Mouse (Mus musculus) cerebellum, postnatal 4 days (tissue): ENCODE data around the gene Slain2.
"Not testable (repeated sequence)": the region's sequence is repeated elsewhere in the genome, so short reads cannot be mapped to it uniquely, and the experiment has no call there.

ENCODE experiments used
- DNase-seq, 2 experiments: peaks; one replicate each; pipeline ENCODE4 v3.0.0; 2022; ENCODE audit warnings: low spot score in 2 of 2, mixed read lengths in 1 of 2

Gene Slain2

DNA sequence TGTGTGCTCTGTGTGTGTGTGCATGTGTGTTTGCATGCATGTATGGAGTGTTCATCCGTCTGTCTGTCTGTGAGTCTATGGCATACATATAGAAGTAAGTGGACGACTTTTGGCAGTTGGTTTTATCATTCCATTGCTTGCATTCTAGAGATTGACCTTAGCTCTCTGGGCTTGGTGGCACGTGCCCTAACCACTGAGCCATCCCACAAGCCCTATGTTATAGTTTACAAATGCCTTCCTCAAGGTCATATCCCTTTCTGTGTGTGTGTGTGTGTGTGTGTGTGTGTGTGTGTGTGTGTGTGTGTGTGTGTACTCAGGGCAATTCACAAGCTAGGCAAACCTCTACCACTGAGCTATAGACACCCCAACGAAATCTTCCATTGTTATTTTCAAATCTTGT, 12.2 kb upstream of the Slain2 start:
- DNase-seq = no peak

DNA sequence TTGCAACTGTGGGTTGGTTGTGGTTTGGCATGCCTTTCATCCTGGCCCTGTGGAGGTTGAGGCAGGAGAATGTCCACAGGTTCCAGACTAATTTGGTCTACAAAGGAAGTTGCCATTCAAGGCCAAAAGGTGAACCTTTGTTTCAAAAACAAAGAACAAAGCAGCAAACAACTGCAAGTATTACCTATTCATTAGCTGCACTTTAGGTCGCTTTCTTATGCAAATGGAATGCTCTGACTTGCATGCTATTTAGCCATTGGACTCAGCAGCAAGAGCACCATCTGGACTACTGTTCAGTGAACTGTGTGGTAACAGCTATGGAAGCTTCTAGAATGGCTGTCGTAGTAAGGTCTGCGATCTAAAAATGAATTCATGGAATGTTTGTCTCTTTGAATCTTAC, 11.8 kb upstream of the Slain2 start:
- DNase-seq = no peak

DNA sequence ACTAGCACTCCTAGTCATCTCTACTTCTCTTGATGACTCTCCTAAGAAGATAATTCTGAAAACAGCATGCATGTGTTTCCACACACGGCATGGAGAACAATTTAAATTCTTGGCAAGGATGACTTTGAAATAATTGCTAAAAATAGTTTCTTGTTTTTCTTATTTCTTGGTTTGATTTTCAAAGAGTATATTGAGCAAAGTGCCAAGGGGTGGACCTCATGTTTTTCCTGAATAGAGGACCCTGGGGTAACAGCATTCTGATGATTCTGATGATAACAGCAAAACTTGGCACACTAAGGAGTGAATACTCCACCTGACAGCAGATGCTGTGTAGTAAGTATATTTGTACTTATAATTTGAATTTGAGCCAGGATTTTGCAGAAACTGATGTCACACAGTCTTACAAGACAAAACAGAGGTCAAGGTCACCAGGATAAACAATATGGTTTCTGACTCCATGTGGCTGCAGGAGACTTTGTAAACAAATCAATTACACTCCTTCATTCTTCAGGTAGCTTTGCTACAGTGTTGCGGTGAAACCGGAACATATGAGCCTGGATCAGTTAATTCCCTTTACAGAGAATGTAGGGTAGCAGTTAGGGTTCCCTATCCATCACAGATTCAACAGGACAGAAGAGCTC, 11.1 kb upstream of the Slain2 start:
- no peak for DNase-seq

DNA sequence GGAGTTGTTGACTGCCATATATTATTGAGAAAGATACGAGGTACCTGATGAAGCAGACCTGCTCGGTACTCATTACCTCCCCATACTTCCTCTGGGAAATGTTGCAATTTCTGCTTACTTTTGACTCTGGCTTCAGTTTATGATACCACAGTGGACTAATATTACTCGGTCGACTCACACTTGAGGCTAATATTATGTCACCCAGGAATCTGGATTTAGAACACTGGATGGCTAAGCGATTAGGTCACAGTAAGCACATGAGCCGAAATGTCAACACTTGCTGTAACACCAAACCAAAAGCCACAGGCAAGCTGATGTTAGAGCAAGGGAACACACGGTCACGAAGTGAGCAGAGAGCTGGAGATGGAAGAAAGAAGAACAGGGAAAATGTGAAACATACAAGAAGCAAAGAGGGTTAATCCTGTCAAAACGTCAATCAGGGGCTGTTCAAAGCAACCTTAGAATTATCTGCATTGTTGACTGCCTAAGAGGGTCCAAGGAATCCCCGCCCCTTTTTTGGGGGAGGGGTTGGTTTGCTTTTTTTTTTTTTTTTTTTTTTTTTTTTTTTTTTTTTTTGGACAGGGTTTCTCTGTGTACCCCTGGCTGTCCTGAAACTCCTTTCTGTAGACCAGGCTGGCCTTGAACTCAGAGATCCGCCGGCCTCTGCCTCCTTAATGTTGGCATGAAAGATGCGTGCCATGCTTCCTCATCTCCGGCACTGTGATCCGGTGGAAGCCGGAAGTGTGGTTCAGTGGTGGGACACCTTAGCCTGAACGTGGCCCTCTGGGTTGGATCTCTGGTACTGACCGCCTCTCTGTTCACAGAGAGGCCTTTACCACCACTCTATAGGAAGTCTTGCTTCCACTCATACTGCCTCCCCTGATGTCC, 9.0 kb upstream of the Slain2 start:
- DNase-seq = no peak

DNA sequence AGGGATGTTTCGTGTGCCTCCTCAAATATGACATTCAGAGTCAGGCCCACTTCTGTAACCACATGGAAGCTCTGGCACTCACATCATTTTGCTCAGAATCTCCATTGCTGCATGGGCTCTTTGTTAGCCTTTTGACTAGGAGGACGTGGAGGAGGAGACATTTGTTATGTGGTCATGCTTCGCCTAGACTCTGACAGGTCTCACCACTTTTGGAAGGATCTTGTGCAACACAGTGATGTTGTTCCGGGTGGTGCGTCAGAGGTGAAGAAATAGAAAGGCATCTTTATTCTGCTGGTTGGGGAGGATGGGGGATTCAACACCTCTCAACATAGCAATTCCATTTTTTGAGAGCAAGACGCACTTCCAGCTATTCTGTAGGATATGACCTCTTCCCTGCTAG, 6.7 kb upstream of the Slain2 start:
- no peak for DNase-seq

DNA sequence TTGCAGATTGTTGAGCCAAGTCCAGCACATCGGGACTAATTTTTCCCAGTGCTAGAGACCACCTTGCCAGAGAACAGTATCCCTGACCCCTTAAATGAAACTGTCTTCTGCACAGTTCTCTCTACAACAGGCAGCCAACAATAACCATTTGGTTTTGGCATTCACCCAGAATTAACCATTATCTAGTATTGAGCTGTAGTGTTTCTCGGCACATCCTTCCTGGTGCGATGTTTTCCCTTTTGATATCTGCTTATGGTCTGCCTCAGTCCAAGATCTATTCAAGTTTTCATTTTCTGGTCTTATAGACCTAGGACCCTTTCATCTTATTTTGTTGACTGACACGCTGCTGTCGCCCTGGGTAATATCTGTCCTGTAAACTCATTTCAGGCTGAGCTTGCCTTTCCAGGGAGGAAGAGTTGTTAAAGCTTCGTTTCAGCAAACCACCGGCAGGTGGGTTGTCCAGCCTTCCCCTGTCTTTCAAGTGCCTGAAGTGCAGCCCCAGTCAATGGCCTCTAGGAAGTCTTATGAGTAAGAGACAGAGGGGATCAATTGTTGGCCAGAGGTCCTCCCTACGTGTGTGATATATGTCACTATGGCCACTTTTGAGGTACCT, 5.7 kb upstream of the Slain2 start:
- DNase-seq = no peak

DNA sequence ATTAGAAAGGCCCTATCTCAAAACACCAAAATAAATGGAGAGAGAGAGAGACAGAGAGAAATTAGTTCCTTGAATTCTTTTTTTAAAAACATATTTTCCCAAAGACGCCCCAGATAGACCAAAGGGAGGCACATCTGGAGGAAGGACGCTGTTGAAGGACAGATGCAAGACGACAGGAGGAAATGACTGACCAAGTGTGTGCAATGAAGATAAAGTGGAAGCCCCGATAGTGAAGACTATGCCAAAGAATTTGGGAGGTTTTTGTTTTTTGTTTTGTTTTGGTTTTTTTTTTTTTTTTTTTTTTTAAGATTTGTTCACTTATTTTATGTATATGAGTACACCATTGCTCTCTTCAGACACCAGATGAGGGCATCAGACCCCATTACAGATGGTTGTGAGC, 4.7 kb upstream of the Slain2 start:
- DNase-seq = no peak

DNA sequence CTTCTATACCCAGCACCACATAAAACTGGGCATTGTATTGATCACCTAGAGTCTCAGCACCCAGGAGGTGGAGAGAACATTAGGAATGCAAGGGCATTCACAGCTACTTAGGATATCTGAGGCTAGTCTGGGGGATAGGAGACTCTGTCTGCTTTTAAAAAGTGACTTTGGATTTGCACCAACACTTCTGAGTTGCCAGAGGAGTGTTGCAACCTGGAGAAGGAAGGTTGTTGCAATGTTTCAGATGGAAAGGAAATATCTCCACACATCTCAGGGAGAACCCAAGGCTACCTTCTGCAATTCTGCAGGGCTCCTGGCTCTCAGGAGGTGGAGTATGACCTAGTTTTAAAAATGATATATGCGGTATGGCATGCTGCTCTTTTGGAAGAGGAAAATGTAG, 3.7 kb upstream of the Slain2 start:
- no peak for DNase-seq

DNA sequence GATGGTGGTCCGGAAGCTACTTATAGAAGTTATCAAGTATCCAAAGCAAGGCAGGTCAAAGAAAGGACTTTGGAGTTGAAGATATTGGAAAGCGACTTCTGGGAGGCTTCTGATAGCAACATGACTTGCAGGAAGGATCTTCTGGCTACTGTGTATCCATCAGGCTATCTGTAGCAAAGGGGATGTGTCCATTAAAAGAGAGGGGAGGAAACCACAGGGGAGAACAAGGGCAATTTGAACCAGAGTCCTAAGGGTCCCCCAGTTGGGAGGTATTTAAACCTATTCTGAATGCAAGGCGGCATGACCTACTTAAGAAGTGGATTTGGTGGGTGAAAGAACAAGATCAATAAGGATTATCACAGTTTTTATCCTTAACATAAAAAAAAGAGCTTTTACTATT, 2.8 kb upstream of the Slain2 start:
- DNase-seq = no peak

DNA sequence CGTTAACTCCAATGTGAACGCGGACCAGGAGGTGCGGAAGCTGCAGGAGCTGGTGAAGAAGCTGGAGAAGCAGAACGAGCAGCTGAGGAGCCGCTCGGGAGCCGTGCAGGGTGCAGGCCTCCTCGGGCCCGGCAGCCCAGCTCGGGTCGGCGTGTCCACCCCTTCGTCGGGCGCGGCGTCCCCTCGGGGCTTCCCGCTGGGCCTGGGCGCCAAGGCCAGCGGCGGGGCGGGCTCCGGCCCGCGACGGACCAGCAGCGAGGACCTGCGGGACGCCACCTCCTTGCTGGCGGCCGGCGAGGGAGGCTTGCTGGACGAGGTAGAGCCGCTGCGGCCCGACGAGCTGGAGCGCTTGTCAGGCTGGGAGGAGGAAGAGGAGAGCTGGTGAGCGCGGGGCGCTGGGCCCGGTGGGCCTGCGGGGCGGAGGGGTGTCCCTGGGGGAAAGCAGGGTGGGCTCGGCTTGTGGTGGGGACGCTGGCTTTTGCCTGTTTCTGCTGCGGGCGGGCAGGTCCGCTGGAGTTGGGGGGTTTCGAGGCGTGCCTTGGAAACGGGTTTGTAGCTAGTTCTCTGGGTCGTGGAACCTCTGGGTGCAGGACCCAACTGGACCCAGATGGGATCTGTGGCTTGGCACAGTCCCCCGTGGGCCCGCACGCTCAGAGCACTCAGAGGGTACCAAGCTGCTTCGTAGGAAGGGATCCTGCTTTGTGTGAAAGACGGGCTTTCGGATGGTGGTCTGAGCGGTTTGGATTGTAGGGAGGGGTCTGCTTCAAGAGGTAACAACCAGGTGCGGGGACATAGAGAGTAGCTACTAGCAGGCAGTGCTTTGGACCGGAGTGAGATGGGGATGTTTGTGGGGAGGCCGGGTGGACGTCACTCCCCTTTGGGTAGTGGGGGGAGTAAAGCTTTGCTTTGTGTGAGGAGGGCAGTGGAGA, 793 bp downstream of the Slain2 start:
- DNase-seq = peak in 1 of 2 experiments; percentile 30

DNA sequence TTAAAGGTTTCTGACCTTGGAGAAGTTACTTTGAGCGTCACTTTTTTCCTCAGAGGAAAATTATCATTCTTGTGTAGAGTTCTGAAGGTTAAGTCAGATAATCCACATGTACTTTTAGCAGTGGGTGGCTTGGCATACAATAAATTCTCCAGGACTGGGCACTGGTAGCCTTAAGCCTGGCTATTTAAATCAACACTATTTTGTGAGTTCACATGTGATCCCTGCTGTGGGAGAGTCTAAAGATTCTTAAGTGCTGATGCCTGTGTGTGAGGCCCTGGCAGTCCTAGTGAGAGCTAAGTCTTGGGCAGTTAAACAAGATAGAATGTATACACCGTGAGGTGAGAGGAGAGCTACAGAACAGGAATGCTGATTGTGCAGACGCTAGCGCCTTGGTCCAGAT, 1.9 kb downstream of the Slain2 start:
- DNase-seq = no peak

DNA sequence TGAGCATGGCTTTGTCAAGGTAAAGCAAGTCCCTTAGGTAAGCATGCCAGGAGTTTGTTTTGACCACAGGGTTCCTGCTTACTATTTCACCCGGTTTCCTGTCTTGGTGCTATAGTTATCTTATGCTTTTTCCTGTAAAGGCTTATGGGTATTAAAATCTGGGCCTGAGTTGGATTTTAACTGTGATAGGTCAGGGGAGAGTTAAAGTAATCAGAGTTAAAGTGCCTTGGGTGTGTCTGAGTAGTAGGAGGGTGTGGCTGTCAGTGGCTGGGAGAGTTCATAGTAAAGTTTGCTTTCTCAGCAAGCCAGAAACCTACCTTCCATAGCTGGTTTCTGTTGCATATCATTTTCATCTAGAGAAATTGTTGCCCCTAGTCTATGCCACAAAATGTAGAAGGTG, 2.7 kb downstream of the Slain2 start:
- no peak for DNase-seq

DNA sequence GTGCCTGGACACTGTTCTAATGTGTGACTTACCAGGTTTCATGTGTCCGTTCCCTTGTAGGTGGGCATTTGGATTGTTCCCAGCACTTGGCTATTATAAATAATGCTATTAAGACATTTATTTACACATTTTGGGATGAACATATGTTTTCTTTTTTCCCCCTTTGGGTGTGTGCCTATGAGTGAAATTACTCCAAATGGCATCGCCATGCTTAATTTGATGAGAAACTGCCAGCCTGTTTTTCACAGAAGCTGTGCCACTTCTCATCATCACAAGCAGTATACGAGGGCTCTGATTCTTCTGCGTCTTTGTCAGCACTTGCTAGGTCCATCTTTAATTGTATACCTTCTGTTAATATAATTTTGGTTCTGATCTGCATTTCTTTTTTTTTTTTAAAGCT, 6.3 kb downstream of the Slain2 start:
- no peak for DNase-seq

DNA sequence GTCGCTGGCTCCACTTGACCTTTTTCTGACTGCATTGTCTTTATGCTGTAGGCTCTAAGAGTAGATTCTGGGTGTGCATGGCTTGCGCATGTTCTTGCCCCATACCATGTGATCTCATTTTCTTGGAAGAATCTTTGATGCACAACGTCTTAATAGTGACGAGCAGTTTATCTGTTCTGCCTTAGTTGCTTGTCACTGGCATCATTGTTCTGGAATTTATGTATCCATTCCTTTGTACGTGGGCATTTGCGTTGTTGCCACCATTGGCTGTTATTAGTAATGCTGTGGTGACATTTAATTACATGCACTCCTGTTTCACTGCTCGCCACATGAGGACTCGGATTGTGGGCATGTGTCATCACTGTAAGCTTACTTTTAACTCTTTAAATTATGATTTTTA, 7.1 kb downstream of the Slain2 start:
- no peak for DNase-seq

DNA sequence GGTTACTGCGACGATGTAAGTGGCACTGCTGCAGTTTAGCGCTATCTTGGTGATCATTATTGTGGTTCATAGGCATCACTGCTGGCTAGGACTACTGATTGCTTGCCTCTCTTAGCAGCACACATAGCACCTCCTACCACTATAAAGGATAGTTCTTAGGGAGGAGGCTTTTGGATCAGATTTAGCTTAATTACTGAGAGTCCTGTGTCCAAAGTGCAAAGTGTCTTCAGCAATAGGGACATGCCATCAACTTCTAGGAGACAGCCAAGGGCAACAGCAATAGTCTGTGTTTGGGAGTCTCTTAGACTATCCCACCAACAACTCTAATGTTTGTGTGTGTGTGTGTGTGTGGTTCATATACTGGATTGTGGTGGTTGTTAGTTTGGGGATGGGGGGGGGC, 8.7 kb downstream of the Slain2 start:
- no peak for DNase-seq

DNA sequence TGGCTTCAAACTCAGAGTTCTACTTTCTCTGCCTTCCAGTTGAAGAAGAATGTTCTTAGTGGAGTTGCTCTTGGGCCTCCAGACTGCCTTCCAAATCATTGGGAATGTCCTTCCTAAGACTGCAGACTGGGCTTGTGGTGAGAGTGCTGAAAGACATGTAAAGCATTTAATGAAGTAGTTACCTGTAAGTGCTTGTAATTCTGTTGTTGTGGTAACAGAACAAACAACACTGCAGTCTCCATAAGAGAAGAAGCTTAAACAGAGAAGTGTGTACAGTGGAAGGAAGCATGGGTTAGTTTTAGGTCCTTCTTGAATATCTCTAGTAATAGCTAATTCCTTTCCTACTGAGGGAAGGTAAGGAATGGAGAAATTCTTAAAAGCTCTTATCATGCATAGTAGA, 13.0 kb downstream of the Slain2 start:
- no peak for DNase-seq

DNA sequence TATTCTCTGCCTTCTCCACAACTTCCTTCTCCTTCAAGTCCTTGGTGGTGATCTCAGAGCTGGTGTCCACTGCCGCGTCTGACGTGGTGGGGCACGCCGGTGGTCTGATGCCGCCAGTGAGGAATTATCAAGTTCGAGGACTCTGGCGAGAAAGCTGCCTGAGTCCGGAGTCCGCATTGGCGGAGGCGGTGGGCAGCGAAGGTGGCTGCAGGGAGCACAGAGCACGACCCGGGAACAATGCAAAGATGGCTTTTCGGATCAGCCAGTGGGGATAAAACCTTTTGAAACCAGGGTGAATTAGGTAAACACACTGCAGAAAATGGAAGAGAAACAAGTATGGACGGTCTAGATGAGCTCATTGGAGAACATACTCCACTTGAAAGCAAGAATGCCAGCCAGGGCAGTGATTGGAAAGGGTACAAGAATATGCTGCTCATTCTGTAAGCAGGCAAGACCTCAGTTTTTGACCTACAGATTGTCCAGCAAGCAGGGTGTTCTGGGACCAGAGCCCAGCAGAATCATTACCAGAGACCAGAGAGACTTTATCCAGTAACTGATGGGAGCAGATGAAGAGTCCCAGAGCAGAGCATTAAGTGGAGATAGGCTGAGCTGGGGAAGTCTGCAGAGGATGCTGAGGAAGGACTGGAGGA, 19.0 kb downstream of the Slain2 start:
- DNase-seq = no peak

DNA sequence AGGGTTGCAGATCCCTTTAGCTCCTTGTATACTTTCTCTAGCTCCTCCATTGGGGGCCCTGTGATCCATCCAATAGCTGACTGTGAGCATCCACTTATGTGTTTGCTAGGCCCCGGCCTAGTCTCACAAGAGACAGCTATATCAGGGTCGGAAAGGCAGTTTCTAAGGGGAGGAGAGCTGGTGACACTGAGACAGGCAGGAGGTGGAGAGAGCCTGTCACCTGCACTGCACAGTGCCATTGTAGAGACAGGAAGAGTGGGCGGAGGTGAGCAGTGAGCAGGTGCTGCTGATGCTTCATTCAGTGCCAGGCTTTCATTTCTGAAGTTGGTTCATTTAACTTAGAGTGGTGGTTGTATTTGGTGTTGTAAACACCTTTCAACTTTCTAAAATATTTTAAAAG, 24.3 kb downstream of the Slain2 start:
- DNase-seq = not testable (repeated sequence)

DNA sequence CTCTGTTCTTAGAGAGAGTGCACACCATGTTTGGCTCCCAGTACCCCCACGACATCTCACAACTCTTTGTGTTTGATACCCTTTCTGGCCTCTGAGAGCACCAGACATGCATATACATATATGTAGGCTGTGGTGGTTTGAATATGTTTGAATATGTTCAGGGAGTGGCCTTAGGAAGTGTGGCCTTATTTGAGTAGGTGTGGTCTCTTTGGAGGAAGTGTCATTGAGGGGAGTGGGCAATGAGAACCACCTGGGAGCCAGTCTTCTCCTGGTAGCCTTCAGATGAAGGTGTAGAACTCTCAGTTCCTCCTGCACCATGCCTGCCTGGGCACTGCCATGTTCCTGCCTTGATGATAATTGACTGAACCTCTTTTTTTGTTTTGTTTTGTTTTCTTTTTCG, 25.2 kb downstream of the Slain2 start:
- no peak for DNase-seq

DNA sequence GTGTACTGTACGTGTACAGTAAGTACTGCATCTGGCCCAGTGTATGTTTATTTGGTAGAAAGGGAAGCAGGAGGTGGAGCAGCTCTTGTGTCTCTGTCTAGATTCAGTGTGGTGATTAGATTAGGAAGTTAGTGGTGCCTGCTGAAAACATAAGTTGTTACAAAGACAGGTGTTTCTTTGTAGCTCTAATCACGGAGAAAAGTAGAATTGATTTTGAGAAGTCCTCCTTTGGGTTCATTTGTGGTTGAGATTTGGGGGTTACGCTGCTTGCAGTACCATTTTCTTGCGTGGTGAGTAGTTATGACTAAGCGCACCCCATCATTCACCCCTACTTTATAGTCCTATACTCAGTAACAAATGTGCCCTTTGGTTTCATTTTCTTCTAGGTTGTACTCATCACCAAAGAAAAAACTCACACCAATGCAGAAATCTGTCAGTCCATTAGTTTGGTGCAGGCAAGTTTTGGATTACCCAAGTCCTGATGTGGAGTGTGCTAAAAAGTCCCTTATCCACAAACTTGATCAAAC, 26.9 kb downstream of the Slain2 start:
- no peak for DNase-seq

DNA sequence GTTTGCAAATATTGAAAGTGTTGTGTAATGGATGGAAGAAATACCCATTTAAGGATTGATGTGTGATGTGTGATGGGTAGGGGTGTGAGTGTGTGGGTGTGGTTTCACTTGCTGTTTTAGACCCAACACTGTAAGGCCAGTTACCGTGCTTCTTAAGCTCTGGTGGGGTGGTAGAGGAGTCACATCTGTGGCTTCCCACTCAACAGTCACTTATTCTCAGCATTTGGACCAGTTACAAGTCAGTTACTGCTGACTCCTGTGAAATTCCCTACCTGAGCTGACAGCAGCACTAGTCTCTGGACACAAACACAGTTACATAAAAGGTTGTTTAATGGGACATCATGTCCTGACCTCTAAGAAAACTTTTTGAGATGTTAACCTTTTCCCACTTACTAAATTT, 34.0 kb downstream of the Slain2 start:
- DNase-seq = no peak
